Mouse (Mus musculus) liver, adult 2 months (tissue): Measurements from ENCODE around the gene Fah.

Source experiments
- CTCF ChIP-seq: fragments of 200-500 bp; IDR thresholded peaks from 2 replicates; pipeline ENCODE4 v1.5.1; 2011; ENCODE audit warnings: low read depth, low read length, control low read depth
- POLR2A ChIP-seq: fragments of 200-500 bp; IDR thresholded peaks from 2 replicates; pipeline ENCODE4 v1.6.1; 2011; ENCODE audit warnings: low read length, control low read depth; ENCODE audit not compliant: insufficient read depth; ENCODE audit errors: extremely low read depth

- TF ChIP-seq POLR2A = no peak
- TF ChIP-seq CTCF = no peak
Observed at GRCm38 (mm10) chr7:84566200-84566599, 40.3 kb downstream of the Fah start.
